Mouse (Mus musculus): ENCODE results near the gene Echdc1.

- TF ChIP-seq SMC3 (IDR thresholded peaks at IDR 0.05; ENCODE audit: low read depth, low read length) = no peak
- no peak for TF ChIP-seq USF2 (conservative IDR thresholded peaks at IDR 0.05; ENCODE audit: low read depth, low read length)
- no peak for TF ChIP-seq EP300 (IDR thresholded peaks at IDR 0.05; ENCODE audit: low read length)
- TF ChIP-seq CTCF (conservative IDR thresholded peaks at IDR 0.05 in 1 of 2, IDR thresholded peaks at IDR 0.05 in 1 of 2; ENCODE audit: low read depth in 2 of 2, low read length in 2 of 2) = no peak
- TF ChIP-seq KAT2A (IDR thresholded peaks at IDR 0.05; ENCODE audit: insufficient replicate concordance, low read length) = no peak
- TF ChIP-seq ZNF384 (IDR thresholded peaks at IDR 0.05; ENCODE audit: low read depth, low read length) = no peak
- TF ChIP-seq POLR2A (IDR thresholded peaks at IDR 0.05; ENCODE audit: low read depth, low read length) = no peak
- no peak for TF ChIP-seq TBP (conservative IDR thresholded peaks at IDR 0.05; ENCODE audit: low read depth, low read length)
- TF ChIP-seq TCF12 (IDR thresholded peaks at IDR 0.05; ENCODE audit: low read depth, low read length) = no peak
- TF ChIP-seq ELF1 (IDR thresholded peaks at IDR 0.05; ENCODE audit: low read depth, low read length) = no peak
These were observed 1.3 kb upstream of the Echdc1 start for GRCm38 (mm10) chr10:29311480-29312219.

Measured in CH12.LX (cell line).